Mouse (Mus musculus): ENCODE results near the gene Cdh13. TPM values are rescaled to one million over a fixed set of nuclear protein-coding genes. Genes with fewer than 3 reads are reported as not detected.

Cdh13 gene
- polyA plus RNA-seq, 1 experiment: 18.4 TPM

DNA sequence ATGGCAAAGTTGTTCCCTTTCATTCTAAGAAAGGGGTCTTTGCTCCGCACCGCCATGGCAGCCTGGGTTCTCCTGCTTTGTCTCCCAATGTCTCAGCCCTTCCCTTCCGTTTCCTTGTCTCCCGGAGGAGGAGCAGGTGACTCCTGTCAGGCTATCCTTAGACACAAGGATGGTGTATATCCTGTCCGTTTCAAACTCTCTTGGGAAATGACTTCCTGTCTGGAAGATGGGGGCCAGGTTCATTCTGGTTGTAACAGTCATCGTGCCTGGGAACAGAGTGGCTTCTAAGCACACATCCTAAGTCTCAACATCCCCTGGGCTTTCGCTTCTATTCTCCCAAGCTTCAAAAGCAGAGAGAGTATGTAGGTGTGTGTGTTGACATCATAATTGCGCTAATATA, 571.1 kb downstream of the Cdh13 start:
- Histone ChIP-seq H3K4me3 (replicated peaks; ENCODE audit: insufficient read depth, low read depth, low read length) (no peak overlapping the region), H3K27ac (ENCODE audit: insufficient read depth, low read length) (no peak overlapping the region), H3K4me1 (ENCODE audit: control insufficient read depth, insufficient read depth, low read length) (no peaks in the 10 kb centered on the region; the same call in 1 of the 2 replicates), H3K27me3 (ENCODE audit: control insufficient read depth, insufficient read depth, low read length) (no peaks in the 10 kb centered on the region)
- 94% methylated on average over 8 of the region's 8 CpGs for WGBS
- DNase-seq: no peak
- TF ChIP-seq CTCF (IDR thresholded peaks at IDR 0.05; ENCODE audit: borderline replicate concordance, insufficient read depth, low read depth, low read length): no peak
- no peak for TF ChIP-seq POLR2A (IDR thresholded peaks at IDR 0.05; ENCODE audit: borderline replicate concordance, insufficient read depth, low read length)

DNA sequence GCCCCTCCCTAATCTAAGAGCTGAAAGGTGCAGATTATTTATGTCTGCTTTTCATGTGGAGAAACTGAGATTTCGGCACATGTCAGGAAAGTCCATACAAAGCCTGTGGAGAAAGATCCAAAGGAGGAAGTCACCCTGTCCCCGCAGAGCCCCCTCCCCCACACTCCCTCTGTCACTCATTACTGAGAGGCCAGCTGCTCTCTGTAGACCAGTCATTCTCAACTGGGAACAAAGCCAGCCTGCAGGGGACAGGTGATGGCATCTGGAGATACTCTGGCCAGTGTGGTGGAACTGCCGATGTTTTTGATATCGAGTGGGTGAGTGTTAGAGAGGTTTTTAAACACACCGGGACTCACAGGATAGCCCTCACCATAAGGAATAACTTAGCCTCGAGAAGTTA, 582.8 kb downstream of the Cdh13 start:
- Histone ChIP-seq H3K4me3 (replicated peaks; ENCODE audit: insufficient read depth, low read depth, low read length) (no peak overlapping the region), H3K27ac (ENCODE audit: insufficient read depth, low read length) (no peak overlapping the region), H3K4me1 (ENCODE audit: control insufficient read depth, insufficient read depth, low read length) (peaks cover 7% of the 10 kb centered on the region; the same call in 1 of the 2 replicates), H3K27me3 (ENCODE audit: control insufficient read depth, insufficient read depth, low read length) (no peaks in the 10 kb centered on the region)
- no peak for DNase-seq
- TF ChIP-seq POLR2A (IDR thresholded peaks at IDR 0.05; ENCODE audit: borderline replicate concordance, insufficient read depth, low read length): no peak
- WGBS: 34% methylated on average over 6 of the region's 6 CpGs

DNA sequence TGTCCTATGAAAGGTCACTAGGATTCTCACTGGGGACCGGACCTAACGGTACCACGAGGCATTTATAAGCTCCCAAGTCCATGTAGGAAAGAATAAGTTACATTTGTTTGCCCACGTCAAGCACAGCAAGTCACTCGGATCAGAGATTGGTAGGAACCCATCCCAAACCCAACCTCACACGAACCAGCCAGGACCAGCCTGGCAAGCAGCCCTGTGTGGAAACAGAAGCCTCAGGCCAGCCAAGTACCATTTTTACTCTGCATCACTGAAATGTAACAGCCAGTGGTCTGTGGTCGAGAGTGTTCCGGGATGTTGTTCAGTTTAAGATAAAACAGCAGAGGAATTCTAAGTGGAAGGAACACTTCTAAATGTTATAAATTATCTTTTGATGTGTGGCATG, 587.2 kb downstream of the Cdh13 start:
- no peak for TF ChIP-seq CTCF (IDR thresholded peaks at IDR 0.05; ENCODE audit: borderline replicate concordance, insufficient read depth, low read depth, low read length)
- TF ChIP-seq POLR2A (IDR thresholded peaks at IDR 0.05; ENCODE audit: borderline replicate concordance, insufficient read depth, low read length): no peak
- peaks cover 7% of the 10 kb centered on the region; the same call in 1 of the 2 replicates for H3K4me1 ChIP-seq (ENCODE audit: control insufficient read depth, insufficient read depth, low read length)
- H3K27me3 ChIP-seq (ENCODE audit: control insufficient read depth, insufficient read depth, low read length): no peaks in the 10 kb centered on the region
- 43% methylated on average over 8 of the region's 8 CpGs for WGBS
- H3K4me3 ChIP-seq (replicated peaks; ENCODE audit: insufficient read depth, low read depth, low read length): no peak overlapping the region
- no peak overlapping the region for H3K27ac ChIP-seq (ENCODE audit: insufficient read depth, low read length)
- peak in 1 of 2 experiments; percentile 32 for DNase-seq

DNA sequence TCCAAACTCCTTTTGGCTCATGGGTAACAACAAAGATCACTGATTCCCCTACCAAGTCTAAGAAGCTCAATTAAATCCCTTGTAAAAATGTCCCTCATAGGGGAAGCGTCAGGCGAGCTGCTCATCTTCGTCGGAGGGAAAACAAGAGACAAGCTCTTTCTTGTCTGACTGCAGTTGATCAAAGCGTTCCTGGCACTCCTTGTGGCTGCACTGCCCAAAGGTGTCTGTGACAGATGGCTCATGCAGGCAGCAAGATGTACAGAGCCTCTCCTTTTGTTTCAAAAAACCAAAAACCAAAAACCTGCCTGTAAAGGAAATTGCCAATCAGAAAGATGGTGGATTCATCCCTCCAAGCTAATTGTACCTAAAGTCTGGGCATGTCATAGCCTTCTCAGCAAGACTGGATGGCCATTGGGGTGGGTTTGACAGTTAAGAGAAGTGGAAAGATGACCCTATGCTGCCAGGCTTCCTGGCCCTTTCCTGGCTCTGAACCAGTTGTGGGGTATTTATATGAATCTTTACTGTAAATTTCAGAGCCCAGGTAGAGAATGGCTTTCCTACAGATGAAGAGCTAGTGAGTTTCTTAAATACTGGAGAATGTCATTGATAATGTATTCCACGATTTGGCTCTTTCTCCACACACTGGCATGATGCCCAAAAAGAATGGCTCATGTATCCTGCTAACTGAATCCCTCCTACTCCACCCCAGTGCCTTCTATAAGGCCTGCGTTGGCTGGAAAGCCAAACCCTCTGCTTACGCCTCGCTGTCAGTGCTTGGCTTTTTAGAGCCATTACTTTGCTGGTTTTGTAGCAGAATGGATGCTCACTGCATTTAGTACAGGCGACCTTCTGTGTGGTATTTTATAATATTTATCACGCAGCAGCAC, 596.6 kb downstream of the Cdh13 start:
- peaks cover 20% of the 10 kb centered on the region for H3K4me1 ChIP-seq (ENCODE audit: control insufficient read depth, insufficient read depth, low read length)
- DNase-seq: peak; percentile 83 to 92
- H3K4me3 ChIP-seq (replicated peaks; ENCODE audit: insufficient read depth, low read depth, low read length): no peak overlapping the region
- H3K27ac ChIP-seq (ENCODE audit: insufficient read depth, low read length): peak overlapping the region; percentile 58
- no peaks in the 10 kb centered on the region for H3K27me3 ChIP-seq (ENCODE audit: control insufficient read depth, insufficient read depth, low read length)
- 33% methylated on average over 11 of the region's 11 CpGs for WGBS
- TF ChIP-seq POLR2A (IDR thresholded peaks at IDR 0.05; ENCODE audit: borderline replicate concordance, insufficient read depth, low read length) (peak; percentile 28; the same call in 1 of the 2 replicates), CTCF (IDR thresholded peaks at IDR 0.05; ENCODE audit: borderline replicate concordance, insufficient read depth, low read depth, low read length) (no peak)

DNA sequence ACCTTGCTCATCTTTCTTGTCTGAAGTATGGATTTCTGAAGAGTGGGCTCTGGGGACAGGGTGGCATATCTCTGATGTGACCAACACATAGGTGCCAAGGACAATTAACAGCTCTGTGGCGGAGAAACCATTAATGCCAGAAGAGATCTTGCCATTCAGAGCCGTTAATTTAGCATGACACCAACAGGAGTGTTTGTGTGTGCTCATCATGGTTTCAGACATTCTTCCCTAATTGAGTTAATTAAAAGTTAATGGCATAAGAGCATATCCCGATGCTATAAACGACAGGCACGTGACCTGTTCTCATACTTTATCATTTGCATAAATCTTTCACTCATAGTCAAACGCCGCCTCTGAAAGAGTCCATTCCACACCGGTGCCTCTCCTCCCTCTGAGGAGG, 600.8 kb downstream of the Cdh13 start:
- Histone ChIP-seq H3K27me3 (ENCODE audit: control insufficient read depth, insufficient read depth, low read length) (no peaks in the 10 kb centered on the region), H3K4me1 (ENCODE audit: control insufficient read depth, insufficient read depth, low read length) (peaks cover 11% of the 10 kb centered on the region), H3K4me3 (replicated peaks; ENCODE audit: insufficient read depth, low read depth, low read length) (no peak overlapping the region), H3K27ac (ENCODE audit: insufficient read depth, low read length) (no peak overlapping the region)
- DNase-seq: no peak
- WGBS: 70% methylated on average over 8 of the region's 8 CpGs
- TF ChIP-seq CTCF (IDR thresholded peaks at IDR 0.05; ENCODE audit: borderline replicate concordance, insufficient read depth, low read depth, low read length) (no peak), POLR2A (IDR thresholded peaks at IDR 0.05; ENCODE audit: borderline replicate concordance, insufficient read depth, low read length) (no peak)

DNA sequence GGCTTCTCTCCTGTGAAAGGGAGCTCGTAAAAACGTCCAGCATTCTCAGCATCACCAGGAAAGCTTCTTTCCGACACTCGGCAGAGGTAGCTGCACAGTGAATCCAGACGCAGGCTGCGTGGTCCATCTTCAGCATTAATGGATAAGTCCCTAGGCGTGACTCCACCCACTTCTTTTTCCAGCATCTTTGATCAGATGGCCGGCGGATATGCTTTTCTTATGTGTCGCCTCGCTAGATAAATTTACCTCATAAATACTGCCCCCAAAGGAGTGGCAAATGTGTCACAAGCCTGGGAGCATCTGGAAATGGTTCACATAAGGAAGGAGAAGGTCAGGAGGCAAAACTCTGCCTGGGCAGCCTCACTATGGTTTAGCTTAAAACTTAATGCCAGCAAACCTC, 601.5 kb downstream of the Cdh13 start:
- 92% methylated on average over 11 of the region's 11 CpGs for WGBS
- Histone ChIP-seq H3K27me3 (ENCODE audit: control insufficient read depth, insufficient read depth, low read length) (no peaks in the 10 kb centered on the region), H3K4me3 (replicated peaks; ENCODE audit: insufficient read depth, low read depth, low read length) (no peak overlapping the region), H3K27ac (ENCODE audit: insufficient read depth, low read length) (no peak overlapping the region), H3K4me1 (ENCODE audit: control insufficient read depth, insufficient read depth, low read length) (peaks cover 7% of the 10 kb centered on the region)
- TF ChIP-seq POLR2A (IDR thresholded peaks at IDR 0.05; ENCODE audit: borderline replicate concordance, insufficient read depth, low read length): no peak
- no peak for TF ChIP-seq CTCF (IDR thresholded peaks at IDR 0.05; ENCODE audit: borderline replicate concordance, insufficient read depth, low read depth, low read length)
- DNase-seq: no peak

DNA sequence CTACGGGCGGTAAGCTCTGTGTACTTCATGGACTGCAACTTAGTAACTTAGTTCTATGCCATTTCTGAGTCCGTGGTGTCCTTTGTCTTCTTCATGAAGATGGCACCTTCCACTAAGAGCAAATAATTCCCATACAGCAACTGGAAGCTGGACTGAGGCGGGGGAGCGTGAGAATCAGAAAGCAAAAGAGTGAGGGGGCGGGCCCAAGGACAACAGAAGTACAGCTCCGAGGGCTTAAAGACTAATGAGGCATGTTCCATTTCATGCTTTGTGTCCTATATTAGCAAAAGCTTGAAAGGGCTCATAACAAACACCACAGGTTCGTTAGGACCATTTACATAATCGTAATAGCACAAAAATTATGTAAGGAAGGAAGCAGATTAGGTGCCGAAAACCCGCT, 618.9 kb downstream of the Cdh13 start:
- no peak for DNase-seq
- Histone ChIP-seq H3K4me3 (replicated peaks; ENCODE audit: insufficient read depth, low read depth, low read length) (no peak overlapping the region), H3K27ac (ENCODE audit: insufficient read depth, low read length) (no peak overlapping the region), H3K27me3 (ENCODE audit: control insufficient read depth, insufficient read depth, low read length) (no peaks in the 10 kb centered on the region), H3K4me1 (ENCODE audit: control insufficient read depth, insufficient read depth, low read length) (no peaks in the 10 kb centered on the region)
- TF ChIP-seq CTCF (IDR thresholded peaks at IDR 0.05; ENCODE audit: borderline replicate concordance, insufficient read depth, low read depth, low read length): no peak
- no peak for TF ChIP-seq POLR2A (IDR thresholded peaks at IDR 0.05; ENCODE audit: borderline replicate concordance, insufficient read depth, low read length)
- WGBS: 82% methylated on average over 11 of the region's 11 CpGs

DNA sequence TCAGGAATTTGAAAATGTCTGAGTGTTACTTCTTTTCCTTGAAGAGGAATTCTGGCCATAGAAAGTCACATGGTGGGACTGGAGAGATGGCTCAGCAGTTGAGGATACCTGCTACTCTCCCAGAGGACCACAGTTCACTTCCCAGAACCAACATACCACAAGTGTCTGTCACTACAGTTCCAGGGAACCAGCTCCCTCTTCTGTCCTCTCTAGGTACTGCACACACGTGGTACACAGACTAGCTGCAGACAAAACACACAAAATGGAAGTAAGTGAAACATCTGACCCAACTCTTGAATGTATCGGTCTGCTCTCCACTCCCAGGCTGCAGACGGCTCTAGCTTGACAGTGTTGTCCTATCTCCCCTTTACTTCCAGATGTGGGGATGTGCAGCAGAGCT, 633.0 kb downstream of the Cdh13 start:
- TF ChIP-seq CTCF (IDR thresholded peaks at IDR 0.05; ENCODE audit: borderline replicate concordance, insufficient read depth, low read depth, low read length) (no peak), POLR2A (IDR thresholded peaks at IDR 0.05; ENCODE audit: borderline replicate concordance, insufficient read depth, low read length) (no peak)
- Histone ChIP-seq H3K27me3 (ENCODE audit: control insufficient read depth, insufficient read depth, low read length) (no peaks in the 10 kb centered on the region), H3K27ac (ENCODE audit: insufficient read depth, low read length) (no peak overlapping the region), H3K4me1 (ENCODE audit: control insufficient read depth, insufficient read depth, low read length) (no peaks in the 10 kb centered on the region), H3K4me3 (replicated peaks; ENCODE audit: insufficient read depth, low read depth, low read length) (no peak overlapping the region)
- no peak for DNase-seq
- 93% methylated on average over 3 of the region's 3 CpGs for WGBS
